Mouse (Mus musculus): ENCODE data around the gene Ppp4c. TPM values are rescaled to one million over a fixed set of nuclear protein-coding genes. Genes with fewer than 3 reads are reported as not detected.

The Ppp4c gene
- polyA plus RNA-seq, 1 experiment from 2014 or later, result 214 TPM

GRCm38 (mm10) chr7:126740977-126741376 lies 51.3 kb downstream of the Ppp4c start:
- Histone ChIP-seq H3K4me1 (replicated peaks) (0 out of 2 replicates have a peak, but pooled peaks cover 10% of the 10 kb centered on the region), H3K4me3 (no peak overlapping the region), H3K9me3 (no peaks in the 10 kb centered on the region), H3K4me2 (no peak overlapping the region), H3K9ac (no peak overlapping the region), H3K27ac (no peak overlapping the region), H3K36me3 (no peaks in the 10 kb centered on the region), H3K27me3 (no peaks in the 10 kb centered on the region)
- ATAC-seq (ENCODE audit: low FRiP score), result no peak
- 92% methylated on average over 5 of the region's 5 CpGs for WGBS

GRCm38 (mm10) chr7:126740132-126740735 lies 52.1 kb downstream of the Ppp4c start:
- no peak overlapping the region for H3K4me3 ChIP-seq
- H3K27ac ChIP-seq, result no peak overlapping the region
- H3K36me3 ChIP-seq, result no peaks in the 10 kb centered on the region
- 69% methylated on average over 13 of the region's 13 CpGs for WGBS
- H3K4me1 ChIP-seq (replicated peaks), result 0 out of 2 replicates have a peak, but pooled peaks cover 10% of the 10 kb centered on the region
- no peaks in the 10 kb centered on the region for H3K27me3 ChIP-seq
- H3K9ac ChIP-seq, result no peak overlapping the region
- no peak for ATAC-seq (ENCODE audit: low FRiP score)
- no peak overlapping the region for H3K4me2 ChIP-seq
- no peaks in the 10 kb centered on the region for H3K9me3 ChIP-seq

- no peak overlapping the region for H3K4me2 ChIP-seq
- no peak overlapping the region for H3K9ac ChIP-seq
- WGBS, result 84% methylated on average over 17 of the region's 17 CpGs
- 0 out of 2 replicates have a peak, but pooled peaks cover 10% of the 10 kb centered on the region for H3K4me1 ChIP-seq (replicated peaks)
- H3K27ac ChIP-seq, result no peak overlapping the region
- ATAC-seq (ENCODE audit: low FRiP score), result no peak
- H3K4me3 ChIP-seq, result no peak overlapping the region
- H3K27me3 ChIP-seq, result no peaks in the 10 kb centered on the region
- H3K9me3 ChIP-seq, result no peaks in the 10 kb centered on the region
- no peaks in the 10 kb centered on the region for H3K36me3 ChIP-seq
Measured at GRCm38 (mm10) chr7:126739551-126739950, 52.7 kb downstream of the Ppp4c start.

- no peak for ATAC-seq (ENCODE audit: low FRiP score)
- Histone ChIP-seq H3K4me1 (replicated peaks) (0 out of 2 replicates have a peak, but pooled peaks cover 10% of the 10 kb centered on the region), H3K4me2 (no peak overlapping the region), H3K9me3 (no peaks in the 10 kb centered on the region), H3K4me3 (no peak overlapping the region), H3K27ac (no peak overlapping the region), H3K9ac (no peak overlapping the region), H3K36me3 (no peaks in the 10 kb centered on the region), H3K27me3 (no peaks in the 10 kb centered on the region)
- WGBS, result 83% methylated on average over 8 of the region's 8 CpGs
Measured at GRCm38 (mm10) chr7:126736122-126736521, 56.2 kb downstream of the Ppp4c start.

Other genes starting within 250 kb of the Ppp4c start
- gene Eif3c, start 226.1 kb downstream of the Ppp4c start, polyA plus RNA-seq (2015; fragmentation: Nextera tagmentation; extraction: Ambion mirVana), result 205 and 210 TPM in 2 replicates
- 0.66 and 0.68 TPM in 2 replicates for gene Apobr, start 207.6 kb downstream of the Ppp4c start, polyA plus RNA-seq (2015; fragmentation: Nextera tagmentation; extraction: Ambion mirVana)
- 31.1 and 35.2 TPM in 2 replicates for gene Cln3, start 206.7 kb downstream of the Ppp4c start, polyA plus RNA-seq (2015; fragmentation: Nextera tagmentation; extraction: Ambion mirVana)
- not detected in 2 replicates for gene Il27, start 197.6 kb downstream of the Ppp4c start, polyA plus RNA-seq (2015; fragmentation: Nextera tagmentation; extraction: Ambion mirVana)
- 8.8 and 9.8 TPM in 2 replicates for gene Nupr1, start 161.6 kb downstream of the Ppp4c start, polyA plus RNA-seq (2015; fragmentation: Nextera tagmentation; extraction: Ambion mirVana)
- 53.4 and 56.5 TPM in 2 replicates for gene Sgf29, start 143.2 kb downstream of the Ppp4c start, polyA plus RNA-seq (2015; fragmentation: Nextera tagmentation; extraction: Ambion mirVana)
- gene Sult1a1, start 116.1 kb downstream of the Ppp4c start, polyA plus RNA-seq (2015; fragmentation: Nextera tagmentation; extraction: Ambion mirVana), result 1.4 and 1.6 TPM in 2 replicates
- gene Bola2, start 97.1 kb downstream of the Ppp4c start, polyA plus RNA-seq (2015; fragmentation: Nextera tagmentation; extraction: Ambion mirVana), result 149 and 154 TPM in 2 replicates
- 20.9 and 22.2 TPM in 2 replicates for gene Slx1b, start 96.7 kb downstream of the Ppp4c start, polyA plus RNA-seq (2015; fragmentation: Nextera tagmentation; extraction: Ambion mirVana)
- gene Coro1a, start 84.7 kb downstream of the Ppp4c start, polyA plus RNA-seq (2015; fragmentation: Nextera tagmentation; extraction: Ambion mirVana), result 81.4 and 90.1 TPM in 2 replicates
- 94.2 and 95.8 TPM in 2 replicates for gene Mapk3, start 32.9 kb downstream of the Ppp4c start, polyA plus RNA-seq (2015; fragmentation: Nextera tagmentation; extraction: Ambion mirVana)
- gene Gdpd3, start 26.2 kb downstream of the Ppp4c start, polyA plus RNA-seq (2015; fragmentation: Nextera tagmentation; extraction: Ambion mirVana), result 2.0 and 2.3 TPM in 2 replicates
- 173 and 179 TPM in 2 replicates for gene Ypel3, start 15.5 kb downstream of the Ppp4c start, polyA plus RNA-seq (2015; fragmentation: Nextera tagmentation; extraction: Ambion mirVana)
- 0.32 and 0.84 TPM in 2 replicates for gene Tbx6, start 11.0 kb downstream of the Ppp4c start, polyA plus RNA-seq (2015; fragmentation: Nextera tagmentation; extraction: Ambion mirVana)
- gene Fam57b, start 5.2 kb upstream of the Ppp4c start, polyA plus RNA-seq (2015; fragmentation: Nextera tagmentation; extraction: Ambion mirVana), result 52.1 and 55.6 TPM in 2 replicates
- not detected in 2 replicates for gene 4930451I11Rik, start 39.1 kb upstream of the Ppp4c start, polyA plus RNA-seq (2015; fragmentation: Nextera tagmentation; extraction: Ambion mirVana)
- gene Doc2a, start 54.9 kb upstream of the Ppp4c start, polyA plus RNA-seq (2015; fragmentation: Nextera tagmentation; extraction: Ambion mirVana), result 7.1 and 9.3 TPM in 2 replicates
- 20.2 and 25.7 TPM in 2 replicates for gene Hirip3, start 69.5 kb upstream of the Ppp4c start, polyA plus RNA-seq (2015; fragmentation: Nextera tagmentation; extraction: Ambion mirVana)
- gene Ino80e, start 69.9 kb upstream of the Ppp4c start, polyA plus RNA-seq (2015; fragmentation: Nextera tagmentation; extraction: Ambion mirVana), result 81.8 and 89.4 TPM in 2 replicates
- 57.2 and 57.4 TPM in 2 replicates for gene Taok2, start 92.2 kb upstream of the Ppp4c start, polyA plus RNA-seq (2015; fragmentation: Nextera tagmentation; extraction: Ambion mirVana)
- 26.3 and 28.4 TPM in 2 replicates for gene Tmem219, start 130.4 kb upstream of the Ppp4c start, polyA plus RNA-seq (2015; fragmentation: Nextera tagmentation; extraction: Ambion mirVana)
- 98.7 and 101 TPM in 2 replicates for gene Kctd13, start 136.4 kb upstream of the Ppp4c start, polyA plus RNA-seq (2015; fragmentation: Nextera tagmentation; extraction: Ambion mirVana)
- gene Asphd1, start 157.1 kb upstream of the Ppp4c start, polyA plus RNA-seq (2015; fragmentation: Nextera tagmentation; extraction: Ambion mirVana), result 6.1 and 6.4 TPM in 2 replicates
- 32.7 and 36.7 TPM in 2 replicates for gene Sez6l2, start 158.1 kb upstream of the Ppp4c start, polyA plus RNA-seq (2015; fragmentation: Nextera tagmentation; extraction: Ambion mirVana)
- gene Cdipt, start 183.4 kb upstream of the Ppp4c start, polyA plus RNA-seq (2015; fragmentation: Nextera tagmentation; extraction: Ambion mirVana), result 109 and 112 TPM in 2 replicates
- 1.2 and 1.4 TPM in 2 replicates for gene Cdiptos, start 183.6 kb upstream of the Ppp4c start, polyA plus RNA-seq (2015; fragmentation: Nextera tagmentation; extraction: Ambion mirVana)
- gene Mvp, start 222.1 kb upstream of the Ppp4c start, polyA plus RNA-seq (2015; fragmentation: Nextera tagmentation; extraction: Ambion mirVana), result 4.5 and 5.2 TPM in 2 replicates
- 0.45 and 1.1 TPM in 2 replicates for gene Pagr1b, start 224.0 kb upstream of the Ppp4c start, polyA plus RNA-seq (2015; fragmentation: Nextera tagmentation; extraction: Ambion mirVana)
- gene Pagr1a, start 224.9 kb upstream of the Ppp4c start, polyA plus RNA-seq (2015; fragmentation: Nextera tagmentation; extraction: Ambion mirVana), result 41.8 and 53.4 TPM in 2 replicates
- gene Gm42742, start 228.6 kb upstream of the Ppp4c start, polyA plus RNA-seq (2015; fragmentation: Nextera tagmentation; extraction: Ambion mirVana), result 66.8 and 73.4 TPM in 2 replicates
- gene Prrt2, start 228.7 kb upstream of the Ppp4c start, polyA plus RNA-seq (2015; fragmentation: Nextera tagmentation; extraction: Ambion mirVana), result 18.3 and 19.2 TPM in 2 replicates
- 59.8 and 60.8 TPM in 2 replicates for gene Maz, start 234.5 kb upstream of the Ppp4c start, polyA plus RNA-seq (2015; fragmentation: Nextera tagmentation; extraction: Ambion mirVana)
- 30.2 and 32.6 TPM in 2 replicates for gene Kif22, start 250.0 kb upstream of the Ppp4c start, polyA plus RNA-seq (2015; fragmentation: Nextera tagmentation; extraction: Ambion mirVana)